Mouse (Mus musculus): ENCODE data around the gene Dtd1.

Dtd1 gene

GRCm38 (mm10) chr2:144640101-144640500 is 40.4 kb downstream of the Dtd1 start:
- no peak for DNase-seq (ENCODE audit: low spot score in 2 of 2)

DNA sequence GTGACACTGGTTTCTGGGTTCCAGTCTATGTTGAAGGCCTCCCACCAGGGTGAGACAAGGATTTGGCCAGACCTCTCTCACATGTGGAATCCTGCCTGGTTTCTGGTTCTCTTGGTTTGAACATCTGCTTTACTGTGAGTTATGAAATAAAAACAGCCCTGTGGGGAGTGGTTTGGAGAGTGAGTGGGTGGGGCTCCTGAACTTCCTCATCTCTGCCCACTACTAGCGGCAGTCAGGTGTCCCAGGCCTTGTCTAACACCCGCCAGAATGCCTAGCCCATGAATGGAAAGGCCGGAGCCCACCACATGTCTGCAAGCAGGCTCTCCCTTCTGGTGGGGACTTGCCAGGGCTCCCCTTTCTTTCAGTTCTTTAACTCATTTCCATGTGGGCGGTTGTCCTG is 42.3 kb downstream of the Dtd1 start:
- no peak for DNase-seq (ENCODE audit: low spot score in 2 of 2)

DNA sequence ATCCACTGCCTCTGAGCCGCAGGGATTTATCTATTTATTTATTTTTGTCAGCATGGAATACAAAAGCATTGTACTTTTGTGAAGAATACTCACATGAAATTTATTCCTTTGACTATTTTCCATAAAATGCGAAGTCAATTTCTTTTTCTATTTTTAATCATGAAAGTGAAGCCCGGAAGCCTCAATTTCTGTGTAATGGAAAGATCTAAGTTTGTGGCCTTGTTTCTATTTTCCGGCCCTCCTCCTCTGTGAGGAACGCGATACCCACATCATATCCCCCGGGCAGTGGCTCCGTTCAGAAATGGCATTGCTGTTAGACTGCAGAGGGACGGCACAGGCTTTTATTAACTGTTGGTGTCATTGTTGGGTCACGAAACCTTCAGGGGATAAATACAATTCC is 46.7 kb downstream of the Dtd1 start:
- DNase-seq (ENCODE audit: low spot score in 2 of 2): no peak

DNA sequence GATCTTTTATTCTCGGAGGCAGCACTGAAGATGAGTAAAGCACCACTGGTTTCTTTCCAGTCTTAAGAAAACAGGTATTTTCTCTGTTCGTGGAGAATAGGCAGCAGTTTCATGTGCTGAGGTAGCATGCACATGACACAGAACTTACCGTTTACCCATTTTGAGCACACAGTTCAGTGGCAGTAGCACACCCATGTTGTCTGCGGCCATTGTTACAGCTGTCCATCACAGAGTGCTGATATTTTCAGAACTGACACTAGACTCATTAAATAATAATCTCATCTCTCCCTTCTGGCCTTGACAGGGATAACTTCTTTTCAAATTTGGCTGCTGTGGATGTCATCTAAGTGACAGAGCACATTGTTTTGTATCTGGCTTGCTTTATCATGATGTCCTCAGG is 47.5 kb downstream of the Dtd1 start:
- no peak for DNase-seq (ENCODE audit: low spot score in 2 of 2)

GRCm38 (mm10) chr2:144649960-144650359 is 50.3 kb downstream of the Dtd1 start:
- DNase-seq (ENCODE audit: low spot score in 2 of 2): no peak

GRCm38 (mm10) chr2:144652841-144653240 is 53.1 kb downstream of the Dtd1 start:
- DNase-seq (ENCODE audit: low spot score in 2 of 2): no peak

- DNase-seq (ENCODE audit: low spot score in 2 of 2): no peak
These were observed 55.6 kb downstream of the Dtd1 start for GRCm38 (mm10) chr2:144655307-144655706.

DNA sequence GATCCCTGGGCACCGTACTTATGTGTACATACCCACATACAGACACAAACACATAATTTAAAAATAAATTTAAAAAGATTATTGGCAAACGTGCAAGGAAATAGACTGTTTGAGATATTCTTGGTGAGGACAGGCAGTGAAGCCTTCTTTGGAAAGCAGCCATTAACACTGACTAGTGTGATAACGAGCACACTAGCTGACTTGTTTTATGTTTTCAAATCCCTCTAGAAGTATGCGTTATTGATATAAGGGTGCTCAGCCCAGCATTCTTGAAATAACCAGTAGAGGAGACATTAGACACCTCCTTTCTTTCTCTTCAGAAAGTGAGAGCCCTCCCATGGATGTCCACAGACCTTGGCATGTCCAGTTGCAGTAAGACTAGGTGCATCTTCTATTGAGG is 68.8 kb downstream of the Dtd1 start:
- no peak for DNase-seq (ENCODE audit: low spot score in 2 of 2)

DNA sequence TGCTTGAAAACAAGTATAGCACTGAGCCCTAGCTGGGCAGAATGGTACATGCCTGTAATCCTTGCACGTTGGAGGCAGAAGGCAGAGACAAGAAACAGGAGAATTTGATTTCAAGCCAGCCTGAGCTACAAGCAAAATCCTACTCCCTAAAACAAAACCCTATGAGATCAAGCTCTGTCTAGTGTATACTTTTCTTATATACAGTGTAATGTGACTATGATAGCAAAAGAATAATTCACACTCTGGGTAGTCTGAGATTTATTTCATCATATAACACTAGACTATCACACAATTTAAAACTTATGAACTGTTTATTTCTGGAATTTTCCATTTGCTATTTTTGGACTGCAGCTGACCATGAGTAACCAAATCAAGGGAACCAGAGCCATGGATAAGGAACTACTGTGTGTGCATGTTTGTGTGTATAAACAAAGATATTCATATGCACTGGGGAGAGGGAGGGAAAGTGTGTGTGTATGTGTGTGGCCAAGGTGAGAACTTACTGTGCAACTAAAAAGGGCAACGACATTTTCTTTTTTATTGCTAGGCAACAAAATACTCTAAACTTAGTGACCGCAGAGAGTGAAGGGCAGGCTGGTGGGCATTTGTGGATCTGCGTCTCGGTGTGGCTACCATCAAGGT is 70.7 kb downstream of the Dtd1 start:
- no peak for DNase-seq (ENCODE audit: low spot score in 2 of 2)

GRCm38 (mm10) chr2:144672397-144672796 is 72.7 kb downstream of the Dtd1 start:
- DNase-seq (ENCODE audit: low spot score in 2 of 2): no peak

DNA sequence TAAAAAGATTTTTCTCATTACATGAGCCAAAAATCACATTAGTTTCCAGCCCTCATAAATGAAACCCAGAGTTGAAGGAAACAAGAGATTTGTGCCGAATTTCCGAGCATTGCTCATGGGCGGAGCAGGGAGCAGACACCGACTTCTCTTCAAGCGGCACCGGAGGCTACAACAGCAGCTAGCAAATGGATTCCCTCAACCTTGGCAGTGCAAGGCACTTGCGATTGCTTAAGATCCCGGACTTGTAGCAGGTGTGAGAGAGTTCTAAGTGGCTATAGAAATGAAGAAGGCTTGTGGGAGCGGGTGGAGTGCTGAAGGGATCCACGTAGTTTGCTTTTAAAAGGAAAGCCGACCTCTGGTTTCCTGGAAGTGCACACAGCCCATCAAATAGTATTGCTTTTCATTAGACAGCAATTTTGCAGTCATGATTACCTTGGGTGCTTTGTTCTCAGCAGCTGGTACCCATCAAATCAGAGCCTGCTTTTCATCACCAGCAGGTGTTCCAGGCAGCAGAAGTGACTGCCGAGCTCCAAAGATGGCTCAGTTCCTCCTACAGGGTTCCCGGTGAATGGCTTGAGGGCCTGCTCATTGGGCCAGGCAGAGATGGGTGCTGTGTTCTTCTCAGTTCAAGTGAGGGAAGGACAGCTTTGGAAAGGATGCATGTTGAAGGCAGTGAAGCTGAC is 77.0 kb downstream of the Dtd1 start:
- DNase-seq (ENCODE audit: low spot score in 2 of 2): no peak

DNA sequence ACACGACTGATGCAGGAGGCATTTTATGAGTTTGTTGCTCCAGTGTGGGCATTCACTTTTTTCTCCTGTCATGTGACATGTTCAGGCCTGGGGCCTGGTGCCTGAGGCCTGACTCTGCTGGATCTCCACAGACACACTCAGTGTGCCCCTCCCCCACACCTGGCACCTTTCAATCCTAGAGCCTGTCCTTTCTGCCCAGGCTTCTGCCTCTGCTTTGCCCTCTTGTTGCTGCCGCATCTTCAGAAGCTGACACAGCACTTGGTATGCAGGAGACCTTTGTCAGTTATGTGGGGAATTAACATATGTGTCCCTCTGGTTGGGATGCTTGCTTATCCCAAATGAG is 77.5 kb downstream of the Dtd1 start:
- DNase-seq (ENCODE audit: low spot score in 2 of 2): no peak

DNA sequence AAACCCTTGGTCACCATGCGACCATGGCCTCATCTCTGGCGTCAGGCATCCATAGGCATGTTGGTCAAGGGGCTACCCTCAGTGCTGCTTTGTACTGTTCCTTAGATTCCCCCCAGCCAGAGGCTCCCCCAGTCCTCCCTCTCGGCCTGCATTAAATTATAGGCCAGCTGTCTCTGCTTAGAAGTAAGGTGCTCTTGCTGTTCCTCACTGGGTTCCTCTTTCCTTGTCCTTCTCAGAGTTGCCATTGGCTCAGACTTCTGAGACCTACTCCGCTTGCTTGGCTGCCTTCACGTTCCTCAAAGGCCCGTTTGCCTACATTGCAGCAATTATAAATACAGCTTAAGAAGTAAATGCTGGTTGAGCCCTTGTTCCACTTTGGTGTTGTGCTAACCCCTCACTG is 79.1 kb downstream of the Dtd1 start:
- DNase-seq (ENCODE audit: low spot score in 2 of 2): no peak

DNA sequence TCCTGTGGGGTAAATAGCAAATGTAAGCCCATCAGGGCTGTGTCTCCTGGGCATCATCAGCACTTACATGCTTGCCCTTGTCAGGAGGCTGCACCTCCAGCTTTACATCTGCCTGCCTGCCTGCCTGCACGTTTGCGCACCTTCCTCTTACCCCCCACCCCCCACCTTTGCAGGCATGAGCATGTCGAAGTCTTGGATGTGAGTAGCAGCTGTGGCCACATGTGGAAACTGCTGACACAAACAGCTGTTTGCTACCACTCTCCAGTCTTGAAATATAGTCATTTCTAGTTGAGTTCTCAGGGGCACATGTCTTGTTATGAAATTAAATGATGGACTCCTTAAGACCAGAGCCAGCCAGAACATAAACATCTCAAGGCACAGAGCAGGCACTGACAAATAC is 79.7 kb downstream of the Dtd1 start:
- no peak for DNase-seq (ENCODE audit: low spot score in 2 of 2)

DNA sequence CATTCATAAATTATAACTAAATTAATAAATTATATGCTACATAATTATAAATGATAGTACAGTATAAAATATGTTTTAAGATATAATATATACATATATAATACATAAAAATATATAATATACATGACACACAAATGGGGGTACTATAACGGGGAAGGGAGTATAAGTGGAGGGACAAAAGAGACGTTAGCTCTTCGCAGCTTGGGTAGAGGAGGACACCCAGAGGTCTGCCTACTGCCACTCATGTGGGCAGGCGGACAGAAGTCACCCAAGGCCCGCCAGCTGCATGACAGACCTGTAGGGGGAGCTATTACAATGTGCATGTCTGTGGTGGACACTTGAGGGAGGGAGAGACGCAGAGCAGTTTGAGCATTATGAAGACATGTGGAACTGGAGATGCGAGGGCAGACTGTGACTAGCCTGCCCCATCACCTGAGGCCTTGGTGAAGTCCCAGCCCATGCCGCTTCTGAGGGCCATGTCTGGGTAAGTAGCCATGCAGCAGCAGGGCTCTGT is 92.6 kb downstream of the Dtd1 start:
- DNase-seq (ENCODE audit: low spot score in 2 of 2): no peak

DNA sequence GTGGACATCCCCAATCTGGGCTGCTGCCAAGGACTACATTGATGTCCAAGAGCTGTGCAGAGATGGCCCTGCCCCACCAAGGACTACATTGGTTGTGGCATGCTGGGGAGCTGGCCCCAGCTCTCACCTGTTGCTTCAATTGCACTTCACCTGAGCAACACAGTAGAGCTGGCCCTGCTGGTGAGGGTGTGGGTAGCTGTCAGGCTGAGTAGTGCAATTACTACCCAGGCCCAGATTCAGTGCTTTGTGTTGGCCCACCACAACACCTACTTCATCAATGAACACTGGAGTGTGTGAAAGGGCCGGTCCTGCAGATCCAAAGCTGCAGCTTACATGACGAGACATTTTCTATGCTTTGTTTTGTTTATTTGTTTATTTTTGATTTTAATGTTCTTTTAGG is 93.1 kb downstream of the Dtd1 start:
- DNase-seq (ENCODE audit: low spot score in 2 of 2): no peak

- DNase-seq (ENCODE audit: low spot score in 2 of 2): no peak
These were observed 95.2 kb downstream of the Dtd1 start for GRCm38 (mm10) chr2:144694923-144695322.

- no peak for DNase-seq (ENCODE audit: low spot score in 2 of 2)
These were observed 98.3 kb downstream of the Dtd1 start for GRCm38 (mm10) chr2:144698046-144698445.

- DNase-seq (ENCODE audit: low spot score in 2 of 2): no peak
These were observed 100.9 kb downstream of the Dtd1 start for GRCm38 (mm10) chr2:144700608-144701007.

DNA sequence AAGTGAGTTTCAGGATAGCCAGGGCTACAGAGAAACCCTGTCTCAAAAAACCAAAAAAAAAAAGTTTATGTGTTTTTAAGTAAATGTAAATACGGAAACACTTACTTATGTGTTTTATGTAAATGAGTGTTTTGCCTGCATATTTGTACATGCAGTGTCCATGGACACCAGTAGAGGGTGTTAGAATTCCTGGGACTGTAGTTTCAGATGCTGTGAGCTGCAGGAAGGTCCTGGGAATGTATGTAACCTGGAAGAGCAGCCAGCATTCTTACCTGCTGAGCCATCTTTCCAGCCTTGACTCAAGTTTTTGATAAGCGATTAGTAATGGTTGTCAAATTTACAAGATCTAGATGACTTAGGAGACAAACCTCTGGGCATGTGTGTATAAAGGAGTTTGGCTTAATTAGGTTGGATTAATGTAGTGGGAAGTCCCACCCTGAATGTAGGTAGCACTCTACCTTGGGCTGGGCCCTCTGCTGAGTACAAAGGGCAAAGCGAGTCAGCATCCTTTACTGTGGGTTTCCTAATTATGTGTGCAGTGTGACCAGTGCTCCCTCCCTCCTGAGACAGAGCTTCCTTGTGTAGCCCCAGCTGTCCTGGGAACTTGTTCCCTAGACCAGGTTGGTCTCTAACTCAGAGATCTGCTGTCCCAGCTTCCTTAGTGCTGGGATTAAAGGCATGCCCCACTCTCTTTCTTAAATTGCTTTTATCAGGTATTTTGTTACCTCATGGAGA is 101.9 kb downstream of the Dtd1 start:
- DNase-seq (ENCODE audit: low spot score in 2 of 2): no peak

DNA sequence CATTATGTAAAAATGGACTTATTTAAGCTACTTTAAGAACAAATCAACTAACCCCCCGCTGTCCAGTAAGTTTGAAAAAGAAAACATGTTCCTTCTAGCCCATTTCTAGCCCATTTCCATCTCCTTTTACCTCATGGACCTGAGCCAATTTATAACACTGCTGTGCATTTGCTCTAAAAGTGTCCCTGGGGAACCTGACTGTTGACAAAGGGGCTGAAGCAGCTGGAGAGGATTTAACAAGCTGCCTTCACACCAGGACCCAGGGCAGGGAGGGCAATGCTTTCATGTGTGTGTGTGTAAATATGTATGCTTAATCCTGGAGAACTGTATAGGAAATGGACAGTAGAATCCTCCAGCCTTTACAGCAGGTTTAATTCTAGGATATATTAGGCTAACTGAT is 109.6 kb downstream of the Dtd1 start:
- DNase-seq (ENCODE audit: low spot score in 2 of 2): no peak

DNA sequence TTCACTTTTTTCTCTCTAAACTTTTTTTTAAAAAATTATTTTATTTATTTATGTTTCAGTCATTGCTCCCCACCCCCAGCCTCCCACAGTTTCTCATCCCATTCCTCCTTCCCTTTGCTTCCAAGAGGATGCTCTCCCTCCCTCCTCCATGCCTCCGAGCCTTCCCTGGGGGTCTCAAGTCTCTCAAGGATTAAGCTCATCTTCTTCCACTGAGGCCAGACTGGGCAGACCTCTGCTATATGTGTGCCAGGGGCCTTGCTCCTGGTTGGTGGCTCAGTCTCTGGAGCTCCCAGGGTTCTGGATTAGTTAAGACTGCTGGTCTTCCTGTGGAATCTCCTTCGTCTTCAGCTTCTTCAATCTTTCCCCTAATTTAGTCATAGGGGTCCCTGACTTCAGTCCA is 110.0 kb downstream of the Dtd1 start:
- no peak for DNase-seq (ENCODE audit: low spot score in 2 of 2)

GRCm38 (mm10) chr2:144714596-144714995 is 114.9 kb downstream of the Dtd1 start:
- no peak for DNase-seq (ENCODE audit: low spot score in 2 of 2)

Measured in frontal cortex, postnatal 14 days (tissue).